Mouse (Mus musculus) T-helper 17 cell (primary cell): ENCODE data around the gene Rho.

Experiments used
- in situ Hi-C, 2 experiments: fragments of 300-600 bp; cut with MboI, MseI; formaldehyde crosslinking; loops; 1 replicate in 1 of 2; 2 replicates in 1 of 2; pipeline ENCODE4 v1.15.1; 2025; ENCODE audit warnings: high pct_unique_total_duplicates in 2 of 2

The Rho gene

GRCm38 (mm10) chr6:115973139-115973875 lies 41.8 kb downstream of the Rho start:
- in situ Hi-C loops, result no loop called here

GRCm38 (mm10) chr6:115973881-115974662 lies 42.5 kb downstream of the Rho start:
- in situ Hi-C loops, result no loop called here

GRCm38 (mm10) chr6:115975606-115976005 lies 44.1 kb downstream of the Rho start:
- in situ Hi-C loops, result no loop called here

- in situ Hi-C loops, result no loop called here
Observed at GRCm38 (mm10) chr6:115977810-115978209, 46.3 kb downstream of the Rho start.

GRCm38 (mm10) chr6:115978596-115978995 lies 47.0 kb downstream of the Rho start:
- in situ Hi-C loops, result no loop called here

- in situ Hi-C loops, result no loop called here
Observed at GRCm38 (mm10) chr6:115982889-115983288, 51.3 kb downstream of the Rho start.

- in situ Hi-C loops, result no loop called here
Observed at GRCm38 (mm10) chr6:115983306-115984038, 51.9 kb downstream of the Rho start.

- in situ Hi-C loops, result no loop called here
Observed at GRCm38 (mm10) chr6:115984580-115984979, 53.0 kb downstream of the Rho start.

- in situ Hi-C loops, result no loop called here
Observed at GRCm38 (mm10) chr6:115985622-115986021, 54.1 kb downstream of the Rho start.

- in situ Hi-C loops, result no loop called here
Observed at GRCm38 (mm10) chr6:115986472-115987095, 55.0 kb downstream of the Rho start.

GRCm38 (mm10) chr6:115987096-115987747 lies 55.7 kb downstream of the Rho start:
- in situ Hi-C loops, result no loop called here

GRCm38 (mm10) chr6:115989032-115989431 lies 57.5 kb downstream of the Rho start:
- in situ Hi-C loops, result no loop called here

- in situ Hi-C loops, result loop anchor here (10.0 kb wide), 2 partner anchors 1895 to 1905 kb away; no protein-coding TSS in a partner anchor
Observed at GRCm38 (mm10) chr6:115989607-115990006, 58.1 kb downstream of the Rho start.
